Mouse (Mus musculus) R1 (cell line): ENCODE data around the gene Slc22a28.
"Not testable (repeated sequence)": the region's sequence is repeated elsewhere in the genome, so short reads cannot be mapped to it uniquely, and the experiment has no call there.

Source experiments
- DNase-seq: peaks from one replicate; pipeline ENCODE4 v3.0.0-alpha.2; 2018; ENCODE audit warnings: low read depth, low spot score

The Slc22a28 gene

DNA sequence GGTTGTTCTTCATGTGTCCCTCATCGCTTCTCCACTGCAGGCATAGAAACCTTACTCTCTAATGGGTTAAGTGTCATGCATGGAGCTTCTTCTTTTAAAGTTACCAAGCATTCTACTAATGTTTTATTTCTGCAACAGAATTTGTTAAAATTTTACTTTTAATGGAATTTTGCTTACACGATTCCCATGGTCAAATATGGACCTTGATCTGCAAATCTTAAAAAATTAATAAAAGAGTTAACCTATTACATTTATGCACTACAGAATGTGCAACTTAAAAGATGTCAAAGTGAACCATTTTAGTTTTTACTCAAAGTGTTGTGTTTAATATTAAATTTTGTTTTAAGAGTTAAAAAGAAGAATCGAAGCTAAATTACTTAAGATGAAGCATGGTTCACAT lies at the start of gene Slc22a28:
Slc22a28 (minus strand) TSS at position 102 of the 400 bp plus-strand sequence.
- not testable (repeated sequence) for DNase-seq

DNA sequence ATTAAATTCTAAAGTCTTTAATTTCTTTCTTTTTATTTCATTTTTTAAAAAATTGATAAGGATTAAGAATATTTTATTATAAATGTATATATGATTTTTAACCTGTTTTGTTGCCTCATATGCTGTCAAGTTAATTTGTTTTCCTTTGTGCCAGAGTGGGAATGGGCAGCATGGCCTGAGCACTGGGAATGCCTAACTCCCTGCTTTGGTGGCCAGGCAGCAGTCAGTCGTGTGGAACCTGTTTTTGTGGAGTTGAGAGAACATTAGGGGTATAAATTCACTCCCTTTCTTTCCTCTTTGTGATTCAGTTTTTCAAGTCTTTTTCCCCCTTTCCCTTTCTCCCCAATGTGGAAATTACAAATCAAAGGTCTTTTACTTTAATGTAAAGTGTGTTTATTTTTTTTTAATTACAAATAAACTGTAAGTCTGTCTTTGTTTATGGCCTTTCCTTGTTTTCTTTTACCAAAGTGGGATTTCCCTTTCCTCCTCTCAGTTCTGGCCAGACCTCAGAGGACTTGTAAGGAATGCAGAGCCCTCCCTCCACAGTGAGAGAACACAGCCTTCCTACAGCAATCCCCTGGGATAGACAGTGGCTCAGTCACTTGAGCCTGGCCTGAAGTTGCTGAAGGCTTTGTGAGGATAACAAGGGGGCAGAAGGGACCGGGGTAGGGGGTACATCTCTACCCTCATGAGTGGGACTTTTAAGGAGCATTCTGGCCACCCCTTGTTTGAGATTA lies 17.2 kb upstream of the Slc22a28 start:
- no peak for DNase-seq

DNA sequence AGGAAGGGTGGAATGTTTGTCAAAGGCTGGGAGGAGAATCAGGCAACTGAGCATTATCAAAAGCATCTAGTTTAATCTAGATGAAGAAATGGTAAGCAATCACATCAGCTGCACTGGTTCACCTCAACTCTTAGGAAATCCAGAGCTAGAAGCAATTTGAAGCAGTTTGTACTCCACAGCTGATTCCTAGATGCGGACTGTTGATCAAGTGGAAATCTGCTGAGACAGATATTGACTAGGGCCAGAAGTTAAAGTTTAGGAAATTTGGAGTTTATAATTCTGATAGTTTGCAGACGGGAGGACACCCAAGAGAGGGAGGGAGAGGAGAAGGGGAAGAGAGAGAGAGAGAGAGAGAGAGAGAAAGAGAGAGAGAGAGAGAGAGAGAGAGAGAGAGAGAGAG lies 10.9 kb upstream of the Slc22a28 start:
- not testable (repeated sequence) for DNase-seq

DNA sequence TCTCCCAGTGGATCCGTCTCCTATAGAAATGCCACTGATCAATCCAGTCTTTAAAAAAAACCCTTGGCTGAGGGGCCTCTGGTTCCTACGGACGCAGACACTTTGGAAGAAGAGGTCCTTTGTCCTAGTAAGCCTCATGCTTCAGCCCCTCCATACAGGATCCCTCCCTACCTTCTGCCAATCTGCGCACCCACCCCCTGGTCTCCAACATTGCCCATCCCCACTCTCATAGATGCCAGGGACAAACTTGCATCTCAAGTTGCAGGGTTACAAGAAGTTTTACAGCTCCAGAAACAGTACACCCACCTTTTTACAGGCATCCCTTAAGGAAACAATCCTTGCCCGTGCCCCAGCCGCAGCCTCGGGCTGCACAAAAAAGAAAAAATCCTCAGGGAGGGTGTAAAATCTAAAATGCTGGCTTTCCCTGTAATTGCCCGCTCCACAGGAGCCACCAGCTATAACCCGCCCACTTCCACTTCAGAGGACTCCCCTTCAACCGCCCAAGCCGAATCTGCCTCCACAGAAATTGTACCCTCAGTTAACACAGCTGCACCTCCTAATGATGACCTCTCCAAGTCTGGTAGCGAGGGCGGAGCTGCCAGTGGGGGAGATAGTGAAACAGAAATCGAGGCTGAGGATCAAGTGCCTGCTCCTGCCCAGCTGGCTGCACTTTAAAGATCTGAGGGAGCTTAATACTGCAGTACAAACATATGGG lies 2.5 kb upstream of the Slc22a28 start:
- not testable (repeated sequence) for DNase-seq

DNA sequence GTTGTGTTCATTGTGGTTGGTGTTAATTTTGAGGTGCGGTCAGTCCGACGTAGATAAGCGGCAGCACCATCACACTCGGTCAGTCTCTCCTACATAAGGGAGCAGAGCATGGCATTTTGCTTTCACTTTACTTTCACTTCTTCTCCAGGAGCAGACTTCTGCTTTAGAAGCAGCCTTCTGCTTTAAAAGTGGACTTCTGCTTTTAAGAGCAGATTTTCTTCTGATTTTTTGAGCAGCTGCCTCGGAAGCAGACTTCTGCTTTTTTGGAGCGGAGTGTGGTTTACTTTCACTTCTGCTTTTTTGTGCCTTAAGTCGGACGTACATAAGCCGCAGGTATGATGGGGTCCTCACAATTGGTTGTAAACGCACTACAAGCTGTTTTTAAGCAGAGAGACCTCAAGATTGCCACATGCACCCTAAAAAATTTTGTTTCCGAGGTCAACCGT lies 111.9 kb downstream of the Slc22a28 start:
- no peak for DNase-seq

DNA sequence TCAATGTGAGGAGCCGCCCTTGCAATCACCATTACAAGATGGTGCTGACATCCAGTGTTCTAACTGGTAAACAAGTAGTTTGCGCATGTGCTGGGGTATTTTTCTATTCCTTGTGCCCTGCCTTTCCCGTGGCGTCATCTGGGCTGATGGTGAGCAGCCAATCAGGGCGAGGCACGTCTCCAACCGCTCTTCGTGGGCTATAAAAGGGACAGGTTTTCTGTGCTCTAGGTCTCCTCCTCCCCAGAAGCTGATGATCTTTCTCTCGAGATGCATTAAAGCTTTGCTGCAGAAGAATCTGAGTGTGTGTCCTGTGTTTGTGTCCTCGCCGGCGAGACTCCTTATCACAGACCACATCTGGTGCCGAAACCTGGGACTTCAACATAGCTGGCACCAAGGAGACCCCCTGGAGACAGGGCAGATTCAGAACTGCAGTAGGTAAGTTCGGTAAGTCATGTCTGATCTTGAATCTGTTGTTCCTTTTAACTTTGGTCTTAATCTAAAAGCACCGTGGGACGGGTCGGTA lies 112.4 kb downstream of the Slc22a28 start:
- not testable (repeated sequence) for DNase-seq

DNA sequence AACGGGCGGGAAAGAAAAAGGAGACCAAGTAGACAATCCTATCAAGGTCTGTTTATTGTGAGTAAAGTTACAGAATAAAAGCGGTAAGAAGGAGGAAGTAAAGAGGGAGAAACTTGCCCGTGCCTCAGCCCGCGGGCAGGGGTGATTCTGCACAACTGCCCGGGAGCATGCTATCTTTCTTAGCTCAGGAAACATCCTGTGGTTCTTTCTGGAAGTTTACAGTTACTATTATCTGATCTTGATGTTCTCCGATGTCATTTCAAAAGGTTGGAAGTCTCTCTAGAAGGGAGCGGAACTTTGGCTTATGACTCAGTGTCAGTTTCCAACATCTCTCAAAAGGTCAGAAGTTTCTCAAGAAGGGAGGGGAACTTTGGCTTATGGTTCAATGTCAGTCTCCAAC lies 113.2 kb downstream of the Slc22a28 start:
- DNase-seq: not testable (repeated sequence)
